Mouse (Mus musculus): ENCODE measurements around the gene Tmem54. TPM values are rescaled to one million over a fixed set of nuclear protein-coding genes. Genes with fewer than 3 reads are reported as not detected.
A peak's percentile ranks its signal among the peaks of the same experiment; 100 is the strongest.

The Tmem54 gene
- polyA plus RNA-seq, 1 experiment from 2014 or later = 0.16 TPM

DNA sequence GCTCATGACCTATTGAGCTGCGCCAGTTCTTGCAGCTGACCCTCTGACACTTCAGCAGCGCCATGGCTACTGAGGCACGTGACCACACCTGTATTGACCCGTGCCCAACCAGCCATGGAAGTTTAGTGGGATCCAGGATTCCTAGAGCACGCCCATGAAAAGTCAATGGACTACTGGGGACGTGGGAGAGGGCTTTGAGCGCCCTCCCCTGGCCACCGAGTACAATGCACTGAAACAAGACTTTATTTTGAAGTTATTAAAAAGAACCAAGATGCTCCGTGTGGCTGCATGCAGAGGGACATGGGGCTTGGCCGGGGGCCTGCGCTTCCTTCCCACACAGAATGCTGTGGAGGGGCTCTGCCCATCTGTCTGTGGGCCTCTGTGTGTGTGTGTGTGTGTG, 6.0 kb downstream of the Tmem54 start:
- Histone ChIP-seq H3K9me3 (ENCODE audit: control insufficient read depth, low read length) (no peaks in the 10 kb centered on the region), H3K9ac (ENCODE audit: low read depth, low read length) (no peak overlapping the region), H3K36me3 (ENCODE audit: control insufficient read depth, insufficient read depth, low read length) (no peaks in the 10 kb centered on the region), H3K27me3 (replicated peaks; ENCODE audit: control insufficient read depth, insufficient read depth, low read length) (peaks cover 2% of the 10 kb centered on the region; the same call in 1 of the 2 replicates), H3K4me1 (ENCODE audit: control insufficient read depth, insufficient read depth, low read depth, low read length) (0 out of 2 replicates have a peak, but pooled peaks cover 7% of the 10 kb centered on the region), H3K4me2 (ENCODE audit: low read length) (no peak overlapping the region), H3K27ac (ENCODE audit: low read depth, low read length) (no peak overlapping the region), H3K4me3 (ENCODE audit: low read length) (no peak overlapping the region)
- no peak for ATAC-seq
- WGBS = 61% methylated on average over 11 of the region's 11 CpGs

- 54% methylated on average over 12 of the region's 13 CpGs for WGBS
- no peak for ATAC-seq
- H3K4me2 ChIP-seq (ENCODE audit: low read length) = no peak overlapping the region
Measured at GRCm38 (mm10) chr4:129112231-129112630, 6.9 kb downstream of the Tmem54 start.

DNA sequence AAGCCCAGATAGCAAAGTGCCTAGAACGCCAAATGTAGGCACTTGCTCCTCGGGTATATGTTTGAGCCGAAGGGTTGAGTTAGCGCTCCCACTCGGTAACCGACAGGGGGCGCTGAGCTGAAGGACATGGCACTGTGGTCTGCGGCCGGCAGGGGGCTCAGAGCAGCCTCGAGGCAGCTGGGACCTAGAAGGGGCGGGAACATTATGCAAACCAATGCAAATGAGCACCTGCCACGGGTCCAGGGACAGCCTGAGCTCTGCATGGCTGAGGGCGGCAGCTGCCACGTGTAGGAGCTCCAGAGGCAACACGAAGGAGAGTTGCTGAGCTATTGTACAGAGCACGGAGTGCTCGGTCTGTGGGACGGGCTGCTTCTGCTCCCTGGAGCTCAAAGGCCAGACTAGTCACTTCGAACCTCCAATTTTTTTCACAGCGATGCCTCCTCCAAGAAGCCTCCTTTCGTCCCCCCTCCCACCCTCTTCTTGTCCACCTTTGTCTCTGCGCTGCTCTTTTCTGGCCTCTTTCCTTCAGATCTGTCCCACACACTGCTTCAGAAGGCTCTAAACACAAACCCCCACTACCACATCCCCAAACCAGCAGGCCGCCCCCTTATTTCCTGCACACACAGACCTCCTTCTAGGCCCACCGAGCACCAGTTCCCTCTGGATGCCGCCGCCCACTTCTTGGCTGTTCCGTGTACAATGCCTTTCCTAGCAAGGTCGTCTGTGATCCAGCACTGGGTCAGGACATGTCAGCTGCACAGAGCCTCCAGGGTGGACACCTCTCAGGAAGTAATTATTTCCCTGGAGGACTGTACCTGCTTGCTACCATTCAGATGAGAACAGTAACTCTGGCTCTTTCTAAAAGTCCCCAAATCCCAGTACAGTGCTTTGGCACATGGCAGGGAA, 8.0 kb downstream of the Tmem54 start:
- ATAC-seq = peak; percentile 84
- H3K27me3 ChIP-seq (replicated peaks; ENCODE audit: control insufficient read depth, insufficient read depth, low read length) = no peaks in the 10 kb centered on the region
- no peak overlapping the region for H3K27ac ChIP-seq (ENCODE audit: low read depth, low read length)
- no peak overlapping the region for H3K4me2 ChIP-seq (ENCODE audit: low read length)
- H3K4me1 ChIP-seq (ENCODE audit: control insufficient read depth, insufficient read depth, low read depth, low read length) = 0 out of 2 replicates have a peak, but pooled peaks cover 7% of the 10 kb centered on the region
- no peaks in the 10 kb centered on the region for H3K9me3 ChIP-seq (ENCODE audit: control insufficient read depth, low read length)
- H3K4me3 ChIP-seq (ENCODE audit: low read length) = no peak overlapping the region
- H3K9ac ChIP-seq (ENCODE audit: low read depth, low read length) = no peak overlapping the region
- no peaks in the 10 kb centered on the region for H3K36me3 ChIP-seq (ENCODE audit: control insufficient read depth, insufficient read depth, low read length)
- 32% methylated on average over 27 of the region's 28 CpGs for WGBS

More at GRCm38 (mm10) chr4:129112231-129112630, 6.9 kb downstream of the Tmem54 start:
- no peaks in the 10 kb centered on the region for H3K36me3 ChIP-seq (ENCODE audit: control insufficient read depth, insufficient read depth, low read length)
- no peak overlapping the region for H3K4me3 ChIP-seq (ENCODE audit: low read length)
- H3K27me3 ChIP-seq (replicated peaks; ENCODE audit: control insufficient read depth, insufficient read depth, low read length) = no peaks in the 10 kb centered on the region
- no peaks in the 10 kb centered on the region for H3K9me3 ChIP-seq (ENCODE audit: control insufficient read depth, low read length)
- no peak overlapping the region for H3K9ac ChIP-seq (ENCODE audit: low read depth, low read length)
- no peak overlapping the region for H3K27ac ChIP-seq (ENCODE audit: low read depth, low read length)
- 0 out of 2 replicates have a peak, but pooled peaks cover 7% of the 10 kb centered on the region for H3K4me1 ChIP-seq (ENCODE audit: control insufficient read depth, insufficient read depth, low read depth, low read length)

- Histone ChIP-seq H3K36me3 (ENCODE audit: control insufficient read depth, insufficient read depth, low read length) (no peaks in the 10 kb centered on the region), H3K4me2 (ENCODE audit: low read length) (no peak overlapping the region), H3K27me3 (replicated peaks; ENCODE audit: control insufficient read depth, insufficient read depth, low read length) (no peaks in the 10 kb centered on the region), H3K4me3 (ENCODE audit: low read length) (no peak overlapping the region), H3K27ac (ENCODE audit: low read depth, low read length) (no peak overlapping the region), H3K4me1 (ENCODE audit: control insufficient read depth, insufficient read depth, low read depth, low read length) (peaks cover 19% of the 10 kb centered on the region), H3K9me3 (ENCODE audit: control insufficient read depth, low read length) (no peaks in the 10 kb centered on the region), H3K9ac (ENCODE audit: low read depth, low read length) (no peak overlapping the region)
- ATAC-seq = no peak
- 88% methylated on average over 8 of the region's 8 CpGs for WGBS
Measured at GRCm38 (mm10) chr4:129116703-129117102, 11.4 kb downstream of the Tmem54 start.

DNA sequence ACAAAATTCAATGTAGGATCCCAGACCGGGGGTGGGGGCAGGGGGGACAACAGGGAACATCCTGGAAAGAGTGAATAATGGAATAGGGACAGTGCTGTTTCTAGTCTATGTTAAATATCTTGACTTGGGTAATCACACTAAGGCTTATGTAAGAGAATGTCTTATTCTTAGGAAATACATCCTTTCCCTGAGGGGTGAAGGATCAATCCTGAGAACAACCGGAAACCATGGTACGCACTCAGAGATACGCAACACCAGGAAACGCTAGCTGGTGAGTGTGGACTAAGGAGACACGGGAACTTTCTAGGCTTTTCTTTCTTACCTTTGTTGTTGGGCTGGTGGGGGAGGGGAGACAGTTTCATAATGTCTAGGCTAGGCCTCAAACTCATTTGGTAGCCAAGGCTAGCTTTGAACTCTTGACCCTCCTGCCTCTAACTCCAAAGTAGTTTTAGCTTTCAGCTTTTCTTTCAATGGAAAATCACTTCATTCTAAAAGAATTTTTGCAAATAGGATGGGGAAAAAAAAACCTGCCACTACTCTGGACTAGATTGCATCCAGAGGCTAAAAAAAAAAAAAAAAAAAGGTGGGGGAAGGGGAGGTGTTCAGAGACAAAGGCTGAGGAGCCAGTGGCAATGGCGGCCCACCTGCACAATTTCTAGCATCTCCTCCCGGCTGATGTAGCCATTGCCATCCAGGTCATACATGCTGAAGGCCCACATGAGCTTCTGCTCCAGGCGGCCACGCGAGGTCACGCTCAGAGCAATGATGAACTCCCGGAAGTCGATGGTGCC, 12.6 kb downstream of the Tmem54 start:
- Histone ChIP-seq H3K4me2 (ENCODE audit: low read length) (no peak overlapping the region), H3K27me3 (replicated peaks; ENCODE audit: control insufficient read depth, insufficient read depth, low read length) (no peaks in the 10 kb centered on the region), H3K36me3 (ENCODE audit: control insufficient read depth, insufficient read depth, low read length) (no peaks in the 10 kb centered on the region), H3K27ac (ENCODE audit: low read depth, low read length) (no peak overlapping the region), H3K9ac (ENCODE audit: low read depth, low read length) (no peak overlapping the region), H3K9me3 (ENCODE audit: control insufficient read depth, low read length) (no peaks in the 10 kb centered on the region), H3K4me1 (ENCODE audit: control insufficient read depth, insufficient read depth, low read depth, low read length) (peaks cover 21% of the 10 kb centered on the region), H3K4me3 (ENCODE audit: low read length) (no peak overlapping the region)
- WGBS = 88% methylated on average over 14 of the region's 14 CpGs
- ATAC-seq = no peak

- Histone ChIP-seq H3K36me3 (ENCODE audit: control insufficient read depth, insufficient read depth, low read length) (no peaks in the 10 kb centered on the region), H3K4me1 (ENCODE audit: control insufficient read depth, insufficient read depth, low read depth, low read length) (peaks cover 19% of the 10 kb centered on the region), H3K4me2 (ENCODE audit: low read length) (peak overlapping the region; percentile 93), H3K27me3 (replicated peaks; ENCODE audit: control insufficient read depth, insufficient read depth, low read length) (0 out of 2 replicates have a peak, but pooled peaks cover 3% of the 10 kb centered on the region), H3K4me3 (ENCODE audit: low read length) (peak overlapping the region; percentile 67; the same call in 1 of the 2 replicates), H3K9me3 (ENCODE audit: control insufficient read depth, low read length) (no peaks in the 10 kb centered on the region), H3K27ac (ENCODE audit: low read depth, low read length) (no peak overlapping the region), H3K9ac (ENCODE audit: low read depth, low read length) (no peak overlapping the region)
- ATAC-seq = no peak
- 67% methylated on average over 10 of the region's 10 CpGs for WGBS
Measured at GRCm38 (mm10) chr4:129119708-129120107, 14.4 kb downstream of the Tmem54 start.

- peak overlapping the region; percentile 88 for H3K9ac ChIP-seq (ENCODE audit: low read depth, low read length)
Measured at GRCm38 (mm10) chr4:129120520-129121445, 15.4 kb downstream of the Tmem54 start.

DNA sequence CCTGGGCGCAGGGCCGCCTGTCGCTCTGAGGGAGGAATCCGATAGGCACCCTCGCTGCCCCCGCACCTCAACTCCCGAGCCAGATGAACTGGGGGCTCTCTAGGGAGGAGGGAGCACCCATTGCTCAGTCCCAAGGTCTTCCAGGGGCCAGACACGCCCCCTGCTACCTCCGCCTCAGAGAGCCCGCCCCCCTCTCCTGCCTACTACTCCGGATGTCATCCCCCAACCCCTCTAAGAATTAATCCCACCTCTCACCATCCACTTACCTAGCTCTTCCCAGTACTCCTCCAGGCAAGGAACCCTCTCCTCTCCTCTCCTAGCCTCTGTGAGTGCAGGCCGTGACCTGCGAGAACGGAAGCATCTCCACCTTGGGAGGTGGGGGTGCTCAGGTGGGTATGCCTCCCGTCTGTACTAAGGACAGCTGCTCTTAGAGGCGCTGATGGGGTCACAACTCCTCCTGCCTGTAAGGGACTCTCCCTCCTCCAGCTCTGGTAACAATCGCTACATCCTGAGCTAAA, 16.3 kb downstream of the Tmem54 start, which contains the start of gene Hpca:
Gene Hpca, minus strand, starts transcription at position 468 of the 518 bp plus-strand sequence.
- Histone ChIP-seq H3K4me2 (ENCODE audit: low read length) (peak within 1 kb of the TSS; percentile 93), H3K9ac (ENCODE audit: low read depth, low read length) (peak within 1 kb of the TSS; percentile 88), H3K27me3 (replicated peaks; ENCODE audit: control insufficient read depth, insufficient read depth, low read length) (peaks cover 6% of the 10 kb centered on the region), H3K4me3 (ENCODE audit: low read length) (peak within 1 kb of the TSS; percentile 67), H3K36me3 (ENCODE audit: control insufficient read depth, insufficient read depth, low read length) (no peaks in the 10 kb centered on the region), H3K27ac (ENCODE audit: low read depth, low read length) (peak within 1 kb of the TSS; percentile 68), H3K4me1 (ENCODE audit: control insufficient read depth, insufficient read depth, low read depth, low read length) (peaks cover 33% of the 10 kb centered on the region), H3K9me3 (ENCODE audit: control insufficient read depth, low read length) (no peaks in the 10 kb centered on the region)
- ATAC-seq = peak; percentile 19; the same call in 1 of the 2 replicates
- WGBS = under 1% methylated on average over 16 of the region's 17 CpGs

More at GRCm38 (mm10) chr4:129120520-129121445, 15.4 kb downstream of the Tmem54 start:
- Histone ChIP-seq H3K4me3 (ENCODE audit: low read length) (peak overlapping the region; percentile 67), H3K36me3 (ENCODE audit: control insufficient read depth, insufficient read depth, low read length) (no peaks in the 10 kb centered on the region), H3K4me2 (ENCODE audit: low read length) (peak overlapping the region; percentile 93), H3K27me3 (replicated peaks; ENCODE audit: control insufficient read depth, insufficient read depth, low read length) (peaks cover 6% of the 10 kb centered on the region), H3K27ac (ENCODE audit: low read depth, low read length) (peak overlapping the region; percentile 68), H3K9me3 (ENCODE audit: control insufficient read depth, low read length) (no peaks in the 10 kb centered on the region), H3K4me1 (ENCODE audit: control insufficient read depth, insufficient read depth, low read depth, low read length) (peaks cover 28% of the 10 kb centered on the region)
- 1% methylated on average over 51 of the region's 59 CpGs for WGBS
- peak; percentile 52; the same call in 1 of the 2 replicates for ATAC-seq

All from hindbrain, embryonic 16.5 days (tissue).